Mouse (Mus musculus) gastrocnemius, postnatal 25 days (tissue): ENCODE data around the gene Kcnf1. TPM values are rescaled to one million over a fixed set of nuclear protein-coding genes. Genes with fewer than 3 reads are reported as not detected.
"Not testable (repeated sequence)": the region's sequence is repeated elsewhere in the genome, so short reads cannot be mapped to it uniquely, and the experiment has no call there.

Experiments used
- DNase-seq: peaks from one replicate; pipeline ENCODE4 v3.0.0; 2022
- total RNA-seq, 2 experiments: library from RNA; stranded (reverse); gene quantifications; 1 replicate in 1 of 2; 2 replicates in 1 of 2; pipeline ENCODE4 v1.2.3; 2021

The Kcnf1 gene
- total RNA-seq, 2 experiments from 2014 or later = 0.43 to 4.8 TPM

DNA sequence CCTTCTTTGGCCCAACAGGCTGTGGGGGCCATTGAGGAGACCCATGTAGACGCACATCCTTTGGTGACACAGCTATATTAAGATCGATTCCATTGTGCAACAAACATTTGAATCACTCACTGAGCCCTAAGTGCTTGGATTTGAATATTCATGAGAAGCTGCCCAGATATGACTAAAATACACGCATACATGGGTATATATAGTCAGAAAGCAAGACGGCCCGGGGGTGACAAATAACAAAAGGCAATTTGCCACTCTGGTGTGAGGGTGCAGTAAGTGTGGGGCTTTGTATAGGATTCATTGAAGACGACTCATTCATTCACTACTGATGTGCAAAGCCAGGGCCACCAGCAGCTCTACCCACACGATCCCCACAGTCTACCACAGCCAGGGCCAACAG lies 17.1 kb downstream of the Kcnf1 start:
- DNase-seq = no peak

DNA sequence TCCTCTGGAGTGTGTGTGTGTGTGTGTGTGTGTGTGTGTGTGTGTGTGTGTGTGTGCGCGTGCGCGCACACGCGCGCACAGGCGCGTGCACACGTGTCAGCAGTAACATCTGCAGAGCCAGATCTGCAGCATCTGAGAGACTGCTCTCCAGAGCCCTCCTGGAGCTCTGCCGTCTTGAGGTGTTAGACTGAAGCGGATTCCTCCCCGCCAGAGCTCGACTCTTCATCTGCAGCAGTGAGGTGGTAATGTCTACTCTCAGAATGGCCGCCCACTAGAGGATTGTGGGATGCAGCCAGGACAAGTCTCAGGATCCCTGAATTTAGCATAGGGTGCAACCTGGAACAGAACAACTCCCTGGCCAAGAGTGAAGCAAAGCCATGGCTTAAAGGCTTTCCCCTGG lies 19.1 kb downstream of the Kcnf1 start:
- DNase-seq = no peak

DNA sequence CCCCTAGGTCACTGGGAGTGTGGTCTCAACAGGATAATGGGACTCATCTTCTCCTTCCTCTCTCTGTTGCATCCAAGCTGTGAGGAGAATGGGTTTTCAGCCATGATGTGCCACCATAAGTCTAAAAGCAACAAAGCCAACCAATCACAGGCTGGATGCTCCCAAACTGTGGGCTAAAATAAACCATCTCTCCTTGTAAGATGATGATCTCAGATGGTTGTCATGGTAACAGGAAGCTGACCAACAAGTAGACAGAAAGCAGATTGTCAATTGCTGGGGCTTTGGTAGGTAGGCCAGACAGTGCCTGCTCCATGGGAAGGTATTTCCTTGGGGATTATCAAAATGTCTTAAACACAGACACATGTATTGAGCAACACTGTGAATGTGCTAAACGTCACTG lies 20.9 kb downstream of the Kcnf1 start:
- DNase-seq = no peak

DNA sequence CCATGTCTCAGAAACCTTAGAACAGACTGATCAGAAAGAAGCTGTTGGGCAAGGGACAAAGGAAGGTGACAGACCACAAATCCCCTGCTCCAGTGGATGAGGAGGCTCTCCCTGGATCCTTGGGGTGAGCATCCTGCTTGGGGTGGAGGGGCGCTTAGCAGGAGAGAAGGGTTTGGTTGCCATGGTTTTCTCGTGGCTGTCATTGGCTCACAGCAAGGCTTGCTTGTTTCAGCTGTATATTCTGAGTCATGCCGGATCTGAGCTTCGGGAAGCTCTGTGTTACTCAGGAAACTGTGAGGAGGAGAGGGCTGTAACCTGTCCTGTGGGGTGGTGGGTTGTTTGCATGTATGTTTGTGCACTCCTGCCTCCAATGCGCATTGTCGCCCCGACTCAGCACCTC lies 23.8 kb downstream of the Kcnf1 start:
- no peak for DNase-seq

DNA sequence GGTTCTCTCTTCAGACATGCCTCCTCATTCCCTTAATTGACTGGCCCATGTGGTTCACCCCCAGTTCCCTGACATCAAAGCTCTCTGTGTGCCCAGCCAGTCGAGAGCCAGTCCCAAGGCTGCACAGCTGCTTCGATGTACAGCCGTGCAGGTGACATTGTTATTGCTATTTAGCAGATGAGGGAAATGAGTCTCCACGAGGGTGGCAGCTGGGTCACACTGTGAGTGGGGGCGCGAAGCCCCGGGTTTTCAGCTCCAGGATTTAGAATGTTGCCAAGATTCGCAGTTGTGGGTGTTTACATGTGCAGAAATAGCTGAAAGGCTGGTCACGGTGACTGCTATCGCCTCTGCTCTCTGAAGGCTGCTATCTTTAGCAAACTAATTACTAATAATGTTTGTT lies 27.8 kb downstream of the Kcnf1 start:
- DNase-seq = no peak

DNA sequence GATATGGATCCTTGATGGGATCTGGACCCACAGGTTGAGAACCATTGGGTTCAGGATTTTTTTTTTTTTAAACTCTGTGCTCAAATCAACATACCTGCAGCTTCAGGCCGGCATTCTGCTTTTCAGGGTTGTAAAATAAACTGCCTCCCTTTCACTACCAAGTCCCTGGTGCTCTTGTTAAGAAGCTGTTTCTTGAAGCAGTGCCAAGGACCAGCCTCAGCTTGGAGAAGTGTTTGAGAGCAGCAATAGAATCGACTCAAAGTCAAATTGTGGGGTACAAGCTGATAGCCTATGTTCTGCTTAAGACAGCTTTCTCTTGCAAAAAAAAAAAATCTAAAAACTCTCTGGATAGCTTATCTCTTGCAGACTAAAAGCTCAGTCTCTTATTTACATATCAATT lies 34.9 kb downstream of the Kcnf1 start:
- no peak for DNase-seq

DNA sequence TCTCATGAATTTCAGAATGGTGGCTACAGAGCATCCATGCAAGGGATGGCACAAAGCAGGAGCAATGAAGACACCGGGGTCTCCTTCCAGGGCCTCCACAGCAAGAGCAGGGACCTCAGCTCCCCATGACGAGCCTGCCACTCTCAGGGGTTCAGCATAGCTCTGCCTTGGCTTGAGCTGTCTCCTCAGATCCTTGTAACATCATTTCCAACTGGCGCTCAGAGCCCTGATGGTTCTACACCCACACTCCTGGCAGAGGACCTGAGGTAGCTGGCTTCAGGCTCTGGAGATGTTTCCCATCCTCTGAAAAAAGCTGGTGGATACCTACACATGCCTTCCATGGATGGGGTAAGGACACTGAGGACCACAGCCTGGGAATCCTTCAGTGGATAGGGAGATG lies 36.3 kb downstream of the Kcnf1 start:
- no peak for DNase-seq

DNA sequence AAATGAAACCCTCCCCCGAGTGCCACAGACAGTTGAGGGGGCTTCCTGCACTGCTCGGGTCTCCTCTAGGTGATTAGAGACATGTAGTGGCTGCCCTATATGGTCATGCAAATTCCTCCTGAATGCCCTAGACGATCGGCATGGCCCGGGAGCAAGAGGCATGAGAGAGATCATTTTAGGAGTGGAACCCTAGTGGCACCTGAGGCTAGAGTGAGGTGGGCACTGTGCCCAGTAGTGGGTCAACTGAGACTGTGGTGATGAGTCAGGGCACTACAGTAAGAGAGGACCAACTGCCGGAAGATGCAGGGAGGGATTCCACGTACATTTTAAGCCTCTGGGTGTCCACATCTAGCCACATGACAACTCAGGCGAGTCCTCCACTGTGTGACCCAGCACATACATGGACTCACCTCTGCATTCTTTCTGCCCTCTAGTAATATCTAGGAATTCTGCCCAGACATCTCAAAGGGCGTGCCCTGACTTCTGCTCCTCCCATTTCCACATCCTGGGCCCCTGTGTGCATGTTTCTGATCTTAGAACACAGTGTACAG lies 42.1 kb downstream of the Kcnf1 start:
- no peak for DNase-seq

DNA sequence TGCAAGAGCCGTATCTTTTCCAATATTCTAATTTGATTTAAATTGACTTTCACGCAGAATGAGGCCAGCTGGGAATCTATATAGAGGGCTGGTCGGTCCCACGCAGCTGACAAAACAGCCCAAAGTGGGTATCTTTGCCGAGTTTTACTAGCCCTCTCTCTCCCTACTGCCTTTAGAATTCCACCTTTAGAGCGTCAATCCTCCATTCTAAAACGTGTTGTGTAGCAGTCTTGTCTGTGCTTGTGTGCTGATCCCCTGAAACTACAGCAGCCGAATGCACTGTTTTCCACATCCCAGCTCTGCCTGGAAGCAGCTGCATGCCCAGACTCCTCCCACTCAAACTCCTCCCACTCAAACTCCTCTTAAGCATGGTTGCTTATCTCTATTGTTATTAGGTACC lies 44.4 kb downstream of the Kcnf1 start:
- no peak for DNase-seq

DNA sequence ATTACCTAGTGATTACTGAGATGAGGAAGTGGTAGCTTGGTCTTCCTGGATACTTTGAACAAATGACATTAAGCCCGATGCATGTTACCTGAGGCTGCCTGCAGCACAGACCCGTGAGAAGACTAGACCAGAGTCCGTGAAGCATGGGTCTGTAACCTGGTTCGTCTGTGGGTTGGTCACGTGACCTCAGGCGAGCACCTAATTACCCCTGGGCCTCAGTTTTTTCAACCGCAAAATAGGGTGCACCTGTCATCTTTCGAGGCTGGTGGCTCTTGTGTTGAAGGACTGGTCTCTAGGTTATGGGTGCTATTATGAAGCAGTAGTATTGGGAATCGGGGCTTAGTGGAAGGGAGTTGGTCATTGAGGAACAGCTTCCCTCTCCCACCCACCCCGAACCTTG lies 45.1 kb downstream of the Kcnf1 start:
- no peak for DNase-seq

DNA sequence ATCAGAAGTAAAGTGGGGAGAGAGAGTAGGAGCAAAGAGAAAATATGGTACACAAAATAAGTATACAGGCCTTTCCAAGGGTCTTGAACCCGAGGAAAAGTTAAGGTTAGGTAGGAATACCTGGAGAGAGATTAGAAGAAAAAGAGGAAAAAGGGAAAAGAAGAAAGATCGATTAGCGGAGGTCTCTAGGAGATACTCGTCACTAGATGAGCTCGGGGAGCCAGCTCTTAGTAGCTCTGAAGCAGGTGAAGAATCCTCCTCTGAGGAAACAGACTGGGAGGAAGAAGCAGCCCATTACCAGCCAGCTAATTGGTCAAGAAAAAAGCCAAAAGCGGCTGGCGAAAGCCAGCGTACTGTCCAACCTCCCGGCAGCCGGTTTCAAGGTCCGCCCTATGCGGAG lies 53.8 kb downstream of the Kcnf1 start:
- DNase-seq = not testable (repeated sequence)

Other genes starting within 250 kb of the Kcnf1 start
- gene Pqlc3, start 176.5 kb downstream of the Kcnf1 start, total RNA-seq = 1 to 10 TPM; 1.4 to 1.5 TPM
- gene 2410004P03Rik, start 165.2 kb downstream of the Kcnf1 start, total RNA-seq = not detected
- gene Pdia6, start 89.7 kb upstream of the Kcnf1 start, total RNA-seq = 10 to 100 TPM; 51.2 to 55.1 TPM
- gene Atp6v1c2, start 152.5 kb upstream of the Kcnf1 start, total RNA-seq = under 1 TPM in 1 of 2 experiments, not detected in 1; 0.21 TPM
- 1 to 10 TPM; 6.3 to 7.4 TPM for gene Nol10, start 171.6 kb upstream of the Kcnf1 start, total RNA-seq